16 mouse cellular contexts compared by ENCODE assay signal in the genomic region with DNA sequence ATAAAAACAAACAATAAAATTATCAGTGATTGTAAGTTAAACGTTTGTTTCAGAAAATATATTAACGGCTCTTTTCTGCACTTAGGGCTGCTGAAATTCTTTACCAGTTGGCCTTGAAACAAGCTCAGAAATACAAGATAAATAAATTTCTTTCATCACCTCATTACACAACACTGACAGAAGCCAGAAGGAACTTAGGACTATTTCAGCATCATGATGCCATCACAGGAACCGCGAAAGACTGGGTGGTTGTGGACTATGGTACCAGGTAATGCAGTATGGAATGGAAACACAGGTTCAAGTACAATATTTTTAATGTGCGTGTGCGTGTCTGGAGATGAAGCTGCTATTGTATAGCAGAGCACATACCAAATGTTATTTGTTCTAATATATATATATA.
"Had no signal": no experiment of that assay in that cellular context is flagged by ENCODE, and none has a peak within 500 bp of the region (broad histone marks: within the 10 kb centered on the region; RNA-seq: fewer than 3 reads in every experiment).

No protein-coding gene starts in this region.

- H3K9ac ChIP-seq: intestine, embryonic 15.5 days; kidney, embryonic 15.5 days; midbrain, embryonic 12.5 days; neural tube, embryonic 13.5 days; stomach, embryonic 15.5 days had no signal

- H3K9me3 ChIP-seq: intestine, embryonic 15.5 days; kidney, embryonic 15.5 days; limb, embryonic 10.5 days; midbrain, embryonic 12.5 days; neural tube, embryonic 13.5 days; stomach, embryonic 15.5 days had no signal

- H3K27ac ChIP-seq: intestine, embryonic 15.5 days; kidney, embryonic 15.5 days; left cerebral cortex, adult 2 months; limb, embryonic 10.5 days; midbrain, embryonic 12.5 days; neural tube, embryonic 13.5 days; stomach, embryonic 15.5 days had no signal

- H3K4me3 ChIP-seq: intestine, embryonic 15.5 days; kidney, embryonic 15.5 days; left cerebral cortex, adult 2 months; limb, embryonic 10.5 days; midbrain, embryonic 12.5 days; neural tube, embryonic 13.5 days; stomach, embryonic 15.5 days had no signal

- H3K27me3 ChIP-seq: intestine, embryonic 15.5 days; midbrain, embryonic 12.5 days; neural tube, embryonic 13.5 days; stomach, embryonic 15.5 days had no signal

- H3K4me2 ChIP-seq: intestine, embryonic 15.5 days; kidney, embryonic 15.5 days; midbrain, embryonic 12.5 days; neural tube, embryonic 13.5 days; stomach, embryonic 15.5 days had no signal

- DNase-seq: kidney, adult 2 months; kidney, postnatal 14 days; lung, adult 2 months; lung, postnatal 4 days; right cerebral cortex, postnatal 14 days; thymus, adult 2 months; thymus, postnatal 25 days had no signal

- H3K4me1 ChIP-seq: limb, embryonic 10.5 days; midbrain, embryonic 12.5 days; stomach, embryonic 15.5 days had no signal

- ATAC-seq: intestine, embryonic 15.5 days; lung, postnatal 0 days; midbrain, embryonic 16.5 days had no signal
